Mouse (Mus musculus): Measurements from ENCODE around the gene Ccdc9. TPM values are rescaled to one million over a fixed set of nuclear protein-coding genes. Genes with fewer than 3 reads are reported as not detected.

Ccdc9 gene
- total and polyA plus RNA-seq, 3 experiments: 32.0 to 81.0 (median 47.6) TPM

DNA sequence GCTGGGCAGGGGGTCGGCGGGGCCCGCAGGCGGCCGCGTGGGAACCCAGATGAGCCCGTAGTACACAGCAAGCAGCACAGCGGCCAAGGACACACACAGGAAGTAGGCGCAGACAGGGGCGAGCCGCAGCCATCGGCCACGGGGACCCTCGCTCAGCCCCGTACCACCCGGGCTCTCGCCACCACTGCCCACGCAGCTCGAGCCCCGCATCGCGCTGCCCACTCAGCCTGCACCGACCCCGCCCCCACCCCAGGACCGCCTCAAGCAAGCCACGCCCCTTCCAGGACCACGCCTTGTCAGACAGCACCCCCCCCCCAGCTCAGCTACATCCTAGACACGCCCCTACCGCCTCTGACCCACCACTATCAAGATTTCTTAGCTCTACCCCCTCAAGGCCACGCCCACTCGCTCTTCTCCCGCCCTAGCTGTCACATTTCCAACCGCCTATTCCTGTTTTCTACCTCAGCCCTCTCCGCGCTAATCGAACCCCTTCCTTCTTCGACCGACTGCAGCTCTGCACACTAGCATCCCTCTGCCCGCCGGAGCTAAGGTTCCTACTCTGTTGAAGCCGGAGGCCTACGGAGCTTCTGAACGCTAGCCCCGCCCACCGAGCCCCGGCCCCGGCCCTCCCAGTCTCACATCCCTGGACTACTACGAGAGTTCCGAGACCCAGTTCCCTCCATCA is 13.4 kb downstream of the Ccdc9 start, which contains the start of gene Inafm1:
Gene Inafm1, minus strand, starts transcription at position 537 of the 685 bp plus-strand sequence.
- dilution Hi-C loops (cut with MboI; ENCODE audit: extremely low pct_ligation_motif_present, extremely low pct_unique_long_range_greater_than_20kb, low sequenced_read_pairs): no loop called here
- peaks cover 28 to 51% of the 10 kb centered on the region in 2 experiments for H3K36me3 ChIP-seq (replicated peaks in 1 of 2; ENCODE audit: control insufficient read depth in 1 of 2, insufficient read depth in 1 of 2, low read length in 1 of 2)

GRCm38 (mm10) chr7:16272681-16273080 is 13.9 kb downstream of the Ccdc9 start:
- in situ Hi-C loops (cut with MboI; ENCODE audit: low pct_ligation_motif_present, low pct_unique_long_range_greater_than_20kb, low sequenced_read_pairs): loop anchor here (5.0 to 25.0 kb wide), 2 partner anchors 90 to 210 kb away; partner anchors contain the start of gene Zfp541
- H3K27me3 ChIP-seq (replicated peaks): no peaks in the 10 kb centered on the region
- dilution Hi-C loops (cut with MboI; ENCODE audit: extremely low pct_ligation_motif_present, extremely low pct_unique_long_range_greater_than_20kb, low sequenced_read_pairs): no loop called here
- TF ChIP-seq CHD1 (IDR thresholded peaks at IDR 0.05; ENCODE audit: low read depth, low read length): no peak
- TF ChIP-seq JUN (IDR thresholded peaks at IDR 0.05; ENCODE audit: insufficient read depth, low read depth, low read length): no peak
- TF ChIP-seq HCFC1 (IDR thresholded peaks at IDR 0.05; ENCODE audit: low read depth, low read length): no peak
- TF ChIP-seq NELFE (IDR thresholded peaks at IDR 0.05; ENCODE audit: low read depth, low read length): no peak
- no peak for TF ChIP-seq CHD2 (IDR thresholded peaks at IDR 0.05; ENCODE audit: low read length)
- 0 out of 2 replicates have a peak, but pooled peaks have one; percentile 4 for TF ChIP-seq MEF2A (IDR thresholded peaks at IDR 0.05; ENCODE audit: borderline replicate concordance, low read depth, low read length)
- no peak for TF ChIP-seq ETS1 (conservative IDR thresholded peaks at IDR 0.05; ENCODE audit: low read depth, low read length)
- no peak for TF ChIP-seq MXI1 (IDR thresholded peaks at IDR 0.05; ENCODE audit: low read depth, low read length)
- TF ChIP-seq ZC3H11A (IDR thresholded peaks at IDR 0.05; ENCODE audit: low read depth, low read length): no peak
- peak; percentile 39 for DNase-seq (ENCODE audit: extremely low read depth)
- peaks cover 13 to 27% of the 10 kb centered on the region in 2 experiments for H3K4me1 ChIP-seq (ENCODE audit: control insufficient read depth in 1 of 2, insufficient read depth in 2 of 2)
- peak overlapping the region; percentile 58 to 72 (median 65) for H3K4me3 ChIP-seq (replicated peaks in 1 of 3; ENCODE audit: low read depth in 2 of 3, low read length in 2 of 3, poor library complexity in 1 of 3)
- peak overlapping the region; percentile 67 for H3K4me2 ChIP-seq (ENCODE audit: insufficient read depth, low read depth, poor library complexity, severe bottlenecking)
- peak overlapping the region; percentile 40; the same call in 1 of the 2 replicates for H3K27ac ChIP-seq (ENCODE audit: insufficient read depth, low read depth)
- no peaks in the 10 kb centered on the region for H3K79me2 ChIP-seq (replicated peaks; ENCODE audit: control insufficient read depth, extremely low read depth, insufficient read depth, poor library complexity, severe bottlenecking)
- no peaks in the 10 kb centered on the region for H3K9me3 ChIP-seq (replicated peaks; ENCODE audit: low read length)
- peak overlapping the region; percentile 55 for H3K9ac ChIP-seq (ENCODE audit: insufficient read depth, low read depth)
- H3K36me3 ChIP-seq (replicated peaks in 1 of 2; ENCODE audit: control insufficient read depth in 1 of 2, insufficient read depth in 1 of 2, low read length in 1 of 2): peaks cover 23 to 46% of the 10 kb centered on the region in 2 experiments

More for the DNA sequence above, 13.4 kb downstream of the Ccdc9 start, which contains the start of gene Inafm1:
- DNase-seq (ENCODE audit: extremely low read depth): peak; percentile 95
- no peaks in the 10 kb centered on the region for H3K9me3 ChIP-seq (replicated peaks; ENCODE audit: low read length)
- no peaks in the 10 kb centered on the region for H3K79me2 ChIP-seq (replicated peaks; ENCODE audit: control insufficient read depth, extremely low read depth, insufficient read depth, poor library complexity, severe bottlenecking)
- H3K27me3 ChIP-seq (replicated peaks): no peaks in the 10 kb centered on the region
- peaks cover 13 to 27% of the 10 kb centered on the region in 2 experiments for H3K4me1 ChIP-seq (ENCODE audit: control insufficient read depth in 1 of 2, insufficient read depth in 2 of 2)
- in situ Hi-C loops (cut with MboI; ENCODE audit: low pct_ligation_motif_present, low pct_unique_long_range_greater_than_20kb, low sequenced_read_pairs): loop anchor here (5.0 to 25.0 kb wide), 2 partner anchors 91 to 211 kb away; partner anchors contain the start of gene Zfp541
- peak within 1 kb of the TSS; percentile 55 for H3K9ac ChIP-seq (ENCODE audit: insufficient read depth, low read depth)
- TF ChIP-seq ELF1 (IDR thresholded peaks at IDR 0.05; ENCODE audit: low read depth, low read length) (peak; percentile 25; the same call in 1 of the 2 replicates), ETS1 (conservative IDR thresholded peaks at IDR 0.05; ENCODE audit: low read depth, low read length) (no peak), MAZ (IDR thresholded peaks at IDR 0.05; ENCODE audit: low read depth, low read length) (peak; percentile 59; the same call in 1 of the 2 replicates), MXI1 (IDR thresholded peaks at IDR 0.05; ENCODE audit: low read depth, low read length) (no peak), E2F4 (IDR thresholded peaks at IDR 0.05; ENCODE audit: insufficient replicate concordance, low read depth, low read length) (0 out of 2 replicates have a peak, but pooled peaks have one; percentile 53)
- H3K4me2 ChIP-seq (ENCODE audit: insufficient read depth, low read depth, poor library complexity, severe bottlenecking): peak within 1 kb of the TSS; percentile 67
- peak within 1 kb of the TSS; percentile 58 to 72 (median 65) for H3K4me3 ChIP-seq (replicated peaks in 1 of 3; ENCODE audit: low read depth in 2 of 3, low read length in 2 of 3, poor library complexity in 1 of 3)
- H3K27ac ChIP-seq (ENCODE audit: insufficient read depth, low read depth): peak within 1 kb of the TSS; percentile 50
